Mouse (Mus musculus) MEL (cell line): ENCODE data around the gene Psmb11. TPM values are rescaled to one million over a fixed set of nuclear protein-coding genes. Genes with fewer than 3 reads are reported as not detected.

Experiments
- DNase-seq: peaks from one replicate; pipeline ENCODE4 v3.0.0; 2011; ENCODE audit warnings: low read depth, low spot score
- H3K27ac ChIP-seq: 2 replicates; pipeline ENCODE4 v1.5.1; 2012; ENCODE audit warnings: low read depth, mild to moderate bottlenecking, control low read depth, low read length, moderate library complexity; ENCODE audit not compliant: control insufficient read depth
- H3K27me3 ChIP-seq, 2 experiments: fragments of 150-350 bp in 1 of 2; sonication (generic) in 1 of 2; 2 replicates each; pipeline ENCODE4 v1.6.1; 2012; ENCODE audit warnings: low read length in 2 of 2, mild to moderate bottlenecking in 2 of 2, improper control_type of control experiment in 1 of 2, moderate library complexity in 1 of 2; ENCODE audit not compliant: insufficient read depth in 2 of 2, control insufficient read depth in 1 of 2
- H3K36me3 ChIP-seq, 2 experiments: 2 replicates each; pipeline ENCODE4 v1.6.1; 2012 to 2014; ENCODE audit warnings: low read length in 2 of 2, improper control_type of control experiment in 1 of 2, inconsistent platforms in 1 of 2, mild to moderate bottlenecking in 1 of 2; ENCODE audit not compliant: insufficient read depth in 2 of 2, control insufficient read depth in 1 of 2
- H3K4me1 ChIP-seq, 2 experiments: fragments of 150-350 bp in 1 of 2; sonication (generic) in 1 of 2; 2 replicates each; pipeline ENCODE4 v1.6.1; 2012; ENCODE audit warnings: low read length in 2 of 2, improper control_type of control experiment in 1 of 2, mild to moderate bottlenecking in 1 of 2; ENCODE audit not compliant: insufficient read depth in 2 of 2, control insufficient read depth in 1 of 2
- H3K4me3 ChIP-seq, 2 experiments: fragments of 150-350 bp in 1 of 2; sonication (generic) in 1 of 2; 2 replicates each; pipeline ENCODE4 v1.5.1; 2012; ENCODE audit warnings: low read depth in 2 of 2, low read length in 2 of 2, mild to moderate bottlenecking in 2 of 2, moderate library complexity in 2 of 2, control low read depth in 1 of 2, improper control_type of control experiment in 1 of 2; ENCODE audit not compliant: control insufficient read depth in 1 of 2, insufficient read depth in 1 of 2
- H3K79me2 ChIP-seq: 2 replicates; pipeline ENCODE4 v1.6.1; 2012; ENCODE audit warnings: mild to moderate bottlenecking, low read length, moderate library complexity; ENCODE audit not compliant: control insufficient read depth, poor library complexity, insufficient read depth
- H3K9ac ChIP-seq: 2 replicates; pipeline ENCODE4 v1.6.1; 2012; ENCODE audit warnings: low read depth, mild to moderate bottlenecking, control low read depth, low read length, moderate library complexity; ENCODE audit not compliant: control insufficient read depth, poor library complexity, severe bottlenecking
- H3K9me3 ChIP-seq: fragments of 150-350 bp; sonication (generic); replicated peaks from 2 replicates; pipeline ENCODE4 v1.6.1; 2012; ENCODE audit warnings: mild to moderate bottlenecking, low read length, improper control_type of control experiment, moderate library complexity; ENCODE audit not compliant: insufficient read depth
- BHLHE40 ChIP-seq: IDR thresholded peaks from 2 replicates; pipeline ENCODE4 v1.6.1; 2012; ENCODE audit warnings: low read depth, mild to moderate bottlenecking, inconsistent platforms, low read length, improper control_type of control experiment, borderline replicate concordance
- CTCF ChIP-seq, 3 experiments: IDR thresholded peaks in 2 of 3; conservative IDR thresholded peaks in 1 of 3; 2 replicates each; pipeline ENCODE4 v1.5.1; 2011 to 2012; ENCODE audit warnings: low read length in 3 of 3, low read depth in 2 of 3, mild to moderate bottlenecking in 2 of 3, improper control_type of control experiment in 1 of 3, inconsistent platforms in 1 of 3, mixed read lengths in 1 of 3, moderate library complexity in 1 of 3; ENCODE audit not compliant: control insufficient read depth in 1 of 3, insufficient read depth in 1 of 3, poor library complexity in 1 of 3, severe bottlenecking in 1 of 3
- EP300 ChIP-seq, 2 experiments: IDR thresholded peaks; 2 replicates each; pipeline ENCODE4 v1.6.1; 2011; ENCODE audit warnings: improper control_type of control experiment in 2 of 2, low read length in 2 of 2, low read depth in 1 of 2, mild to moderate bottlenecking in 1 of 2
- JUND ChIP-seq: IDR thresholded peaks from 2 replicates; pipeline ENCODE4 v1.6.1; 2011; ENCODE audit warnings: low read depth, mild to moderate bottlenecking, improper control_type of control experiment, low read length
- MAFK ChIP-seq: IDR thresholded peaks from 2 replicates; pipeline ENCODE4 v1.6.1; 2011; ENCODE audit warnings: low read depth, mild to moderate bottlenecking, low read length, improper control_type of control experiment, borderline replicate concordance
- MAX ChIP-seq: IDR thresholded peaks from 2 replicates; pipeline ENCODE4 v1.6.1; 2011; ENCODE audit warnings: low read length, improper control_type of control experiment
- MAZ ChIP-seq: IDR thresholded peaks from 2 replicates; pipeline ENCODE4 v1.6.1; 2012; ENCODE audit warnings: low read depth, mild to moderate bottlenecking, inconsistent platforms, low read length, improper control_type of control experiment
- MXI1 ChIP-seq: IDR thresholded peaks from 2 replicates; pipeline ENCODE4 v1.6.1; 2011; ENCODE audit warnings: mild to moderate bottlenecking, low read depth, low read length, improper control_type of control experiment
- NRF1 ChIP-seq: IDR thresholded peaks from 2 replicates; pipeline ENCODE4 v1.6.1; 2014; ENCODE audit warnings: low read depth, mild to moderate bottlenecking, inconsistent platforms, low read length, improper control_type of control experiment, moderate library complexity; ENCODE audit not compliant: poor library complexity, insufficient read depth, severe bottlenecking
- POLR2A ChIP-seq, 2 experiments: IDR thresholded peaks; 2 replicates each; pipeline ENCODE4 v1.6.1; 2011 to 2012; ENCODE audit warnings: low read length in 2 of 2, mild to moderate bottlenecking in 2 of 2, control low read depth in 1 of 2, improper control_type of control experiment in 1 of 2, low read depth in 1 of 2, moderate library complexity in 1 of 2; ENCODE audit not compliant: control insufficient read depth in 1 of 2, insufficient read depth in 1 of 2, poor library complexity in 1 of 2
- RAD21 ChIP-seq: IDR thresholded peaks from 2 replicates; pipeline ENCODE4 v1.6.1; 2011; ENCODE audit warnings: mild to moderate bottlenecking, low read depth, low read length, improper control_type of control experiment
- RCOR1 ChIP-seq: IDR thresholded peaks from 2 replicates; pipeline ENCODE4 v1.6.1; 2012; ENCODE audit warnings: low read depth, mild to moderate bottlenecking, inconsistent platforms, low read length, improper control_type of control experiment
- SIN3A ChIP-seq: IDR thresholded peaks from 2 replicates; pipeline ENCODE4 v1.6.1; 2012; ENCODE audit warnings: low read length, improper control_type of control experiment, inconsistent platforms
- SMC3 ChIP-seq: IDR thresholded peaks from 2 replicates; pipeline ENCODE4 v1.6.1; 2011; ENCODE audit warnings: low read depth, low read length, improper control_type of control experiment
- USF1 ChIP-seq: IDR thresholded peaks from 2 replicates; pipeline ENCODE4 v1.6.1; 2014; ENCODE audit warnings: low read depth, mild to moderate bottlenecking, inconsistent platforms, low read length, improper control_type of control experiment, moderate library complexity
- ZC3H11A ChIP-seq: IDR thresholded peaks from 2 replicates; pipeline ENCODE4 v1.6.1; 2012; ENCODE audit warnings: low read depth, mild to moderate bottlenecking, inconsistent platforms, low read length, improper control_type of control experiment
- ZMIZ1 ChIP-seq: IDR thresholded peaks from 2 replicates; pipeline ENCODE4 v1.6.1; 2012; ENCODE audit warnings: low read depth, mild to moderate bottlenecking, inconsistent platforms, low read length, improper control_type of control experiment, moderate library complexity
- polyA plus RNA-seq, 2 experiments: library from polyadenylated mRNA; stranded (reverse) in 1 of 2; unstranded in 1 of 2; fragments of >175 nt in 1 of 2; fragments of >200 nt in 1 of 2; gene quantifications; 2 replicates each; pipeline versions ENCODE4 v1.2.1 to v1.2.4; 2012; ENCODE audit warnings: low replicate concordance in 2 of 2, low read depth in 1 of 2; ENCODE audit not compliant: insufficient read length in 2 of 2, insufficient read depth in 1 of 2, missing spikeins in 1 of 2
- total RNA-seq: library from RNA; depleted of rRNA; stranded (reverse); fragments of 300-350 nt; gene quantifications from 2 replicates; pipeline ENCODE4 v1.2.3, GENCODE M21; 2012

Psmb11 gene
- total and polyA plus RNA-seq, 3 experiments, result 0.06 TPM; not detected in 2

DNA sequence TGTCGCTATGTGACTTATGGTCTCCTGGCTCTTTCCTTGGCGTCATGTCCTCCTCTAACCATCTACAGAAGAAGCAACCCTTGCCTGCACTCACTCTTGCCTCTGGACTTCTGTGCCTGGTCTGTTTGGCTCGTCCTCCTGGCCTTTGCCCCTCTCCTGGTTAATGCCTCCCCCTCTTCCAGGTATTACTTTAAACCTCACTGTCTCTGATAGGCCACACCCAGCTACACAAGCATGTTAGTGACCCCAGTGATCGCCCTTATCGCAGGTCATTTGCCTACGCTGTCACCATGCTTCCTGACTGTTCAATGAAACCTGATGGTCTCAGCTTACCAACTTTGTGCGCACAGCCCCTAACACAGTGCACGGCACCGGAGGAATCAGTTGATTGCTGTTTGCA lies 38.7 kb upstream of the Psmb11 start:
- Histone ChIP-seq H3K27me3 (no peaks in the 10 kb centered on the region), H3K4me3 (no peak overlapping the region), H3K36me3 (no peaks in the 10 kb centered on the region), H3K9me3 (no peaks in the 10 kb centered on the region), H3K27ac (no peak overlapping the region), H3K4me1 (no peaks in the 10 kb centered on the region; a peak in 1 of 4 replicates), H3K79me2 (no peaks in the 10 kb centered on the region), H3K9ac (no peak overlapping the region)
- TF ChIP-seq MAFK (no peak), MAX (no peak), MXI1 (no peak), BHLHE40 (no peak), JUND (no peak), ZC3H11A (no peak), MAZ (no peak), SIN3A (no peak), RAD21 (no peak), NRF1 (no peak), USF1 (no peak), POLR2A (IDR thresholded peaks at IDR 0.05; ENCODE audit: control insufficient read depth in 1 of 2, insufficient read depth in 1 of 2, low read depth in 1 of 2, low read length in 2 of 2, poor library complexity in 1 of 2) (no peak), EP300 (IDR thresholded peaks at IDR 0.05; ENCODE audit: low read depth in 1 of 2, low read length in 2 of 2) (no peak), ZMIZ1 (no peak)
- no peak for DNase-seq

DNA sequence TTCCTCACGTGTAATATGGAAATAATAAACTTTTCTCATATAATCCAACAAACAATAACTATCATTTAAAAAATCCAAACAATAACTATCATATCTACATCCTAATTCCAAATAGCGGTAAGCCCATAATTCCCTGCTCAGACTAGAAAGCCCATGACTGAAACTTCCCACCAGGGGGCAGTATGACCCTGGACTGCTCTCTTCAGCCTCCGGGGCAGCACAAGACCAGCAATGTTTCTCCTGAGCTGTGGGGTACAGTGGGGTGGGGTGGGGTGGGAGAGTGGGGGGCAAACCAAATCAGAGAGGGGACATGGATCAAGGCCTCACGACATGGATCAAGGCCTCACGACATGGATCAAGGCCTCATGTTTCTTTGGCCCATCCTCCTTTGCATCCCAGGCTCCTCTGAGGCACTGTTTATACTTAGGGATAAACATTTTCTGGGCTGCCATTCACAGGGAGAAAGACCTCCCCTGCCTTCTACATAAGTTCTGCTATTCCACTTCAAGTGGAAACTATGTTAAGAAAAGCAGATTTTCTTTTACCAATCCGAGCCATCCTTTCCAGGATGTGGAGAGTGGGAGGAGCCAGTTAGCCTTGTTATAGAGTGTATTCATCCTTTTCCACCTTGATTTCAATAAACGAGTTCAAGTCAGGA lies 37.4 kb upstream of the Psmb11 start:
- Histone ChIP-seq H3K9me3 (no peaks in the 10 kb centered on the region), H3K9ac (no peak overlapping the region), H3K36me3 (peaks cover 0 to 1% of the 10 kb centered on the region in 2 experiments; a peak in 2 of 4 replicates), H3K4me3 (no peak overlapping the region), H3K27ac (no peak overlapping the region), H3K4me1 (peaks cover under 1% of the 10 kb centered on the region in 2 experiments; a peak in 2 of 4 replicates), H3K79me2 (no peaks in the 10 kb centered on the region), H3K27me3 (no peaks in the 10 kb centered on the region)
- DNase-seq, result peak; percentile 75
- TF ChIP-seq ZC3H11A (peak; percentile 49), RCOR1 (no peak), SMC3 (peak; percentile 75), RAD21 (peak; percentile 64), CTCF (IDR thresholded peaks at IDR 0.05 in 2 of 3, conservative IDR thresholded peaks at IDR 0.05 in 1 of 3; ENCODE audit: control insufficient read depth in 1 of 3, insufficient read depth in 1 of 3, low read depth in 2 of 3, low read length in 3 of 3, poor library complexity in 1 of 3, severe bottlenecking in 1 of 3) (peak; percentile 47 to 82 (median 76))
